Mouse (Mus musculus) erythroblast, embryonic 14.5 days (primary cell): Measurements from ENCODE around the gene Rptor.

Source experiments
- GATA1 ChIP-seq: IDR thresholded peaks from 2 replicates; pipeline ENCODE4 v1.6.1; 2012; ENCODE audit warnings: low read length, inconsistent platforms, mixed read lengths
- TAL1 ChIP-seq: IDR thresholded peaks from 3 replicates; pipeline ENCODE4 v1.6.1; 2012; ENCODE audit warnings: low read length, inconsistent platforms, mixed read lengths

- TF ChIP-seq TAL1 = no peak
- no peak for TF ChIP-seq GATA1
Observed at GRCm38 (mm10) chr11:119947897-119948296, 345.2 kb downstream of the Rptor start.
